Mouse (Mus musculus) myocyte (in vitro differentiated cells): Measurements from ENCODE around the gene Hint1. TPM values are rescaled to one million over a fixed set of nuclear protein-coding genes. Genes with fewer than 3 reads are reported as not detected.

Source experiments
- H3K27me3 ChIP-seq: one replicate; pipeline ENCODE4 v1.6.1; 2011; ENCODE audit not compliant: control insufficient read depth, insufficient read depth, insufficient read length
- H3K36me3 ChIP-seq: one replicate; pipeline ENCODE4 v1.6.1; 2011; ENCODE audit not compliant: control insufficient read depth, insufficient read depth
- H3K4me2 ChIP-seq: one replicate; pipeline ENCODE4 v1.6.1; 2011; ENCODE audit warnings: low read depth, control low read depth
- H3K4me3 ChIP-seq: one replicate; pipeline ENCODE4 v1.5.1; 2011; ENCODE audit warnings: mild to moderate bottlenecking, control low read depth, moderate library complexity
- H3K79me2 ChIP-seq: one replicate; pipeline ENCODE4 v1.6.1; 2011; ENCODE audit not compliant: control insufficient read depth, insufficient read depth
- H3ac ChIP-seq: one replicate; pipeline ENCODE4 v1.6.1; 2011; ENCODE audit not compliant: control insufficient read depth, insufficient read length
- CEBPB ChIP-seq: IDR thresholded peaks from 2 replicates; pipeline ENCODE4 v1.6.1; 2011; ENCODE audit warnings: mild to moderate bottlenecking, moderate library complexity; ENCODE audit not compliant: poor library complexity, insufficient read depth, severe bottlenecking
- E2F4 ChIP-seq: IDR thresholded peaks from one replicate; pipeline ENCODE4 v1.6.1; 2011; ENCODE audit warnings: mild to moderate bottlenecking, control low read depth, moderate library complexity; ENCODE audit not compliant: insufficient read depth
- MAX ChIP-seq: IDR thresholded peaks from one replicate; pipeline ENCODE4 v1.6.1; 2011; ENCODE audit warnings: low read depth, mild to moderate bottlenecking, control low read depth
- MYOD1 ChIP-seq, 3 experiments: IDR thresholded peaks; one replicate each; pipeline ENCODE4 v1.6.1; 2011; ENCODE audit warnings: control low read depth in 2 of 3, low read depth in 2 of 3, mild to moderate bottlenecking in 2 of 3, moderate library complexity in 1 of 3; ENCODE audit not compliant: insufficient read length in 2 of 3, control insufficient read depth in 1 of 3
- MYOG ChIP-seq, 3 experiments: IDR thresholded peaks; one replicate each; pipeline ENCODE4 v1.6.1; 2011; ENCODE audit warnings: control low read depth in 2 of 3, low read depth in 2 of 3, mild to moderate bottlenecking in 2 of 3; ENCODE audit not compliant: insufficient read length in 2 of 3, control insufficient read depth in 1 of 3, insufficient read depth in 1 of 3
- POLR2A ChIP-seq: IDR thresholded peaks from one replicate; pipeline ENCODE4 v1.6.1; 2011; ENCODE audit warnings: low read depth, mild to moderate bottlenecking, control low read depth, moderate library complexity; ENCODE audit not compliant: insufficient read length
- POLR2AphosphoS2 ChIP-seq: IDR thresholded peaks from one replicate; pipeline ENCODE4 v1.6.1; 2011; ENCODE audit warnings: low read depth, control low read depth; ENCODE audit not compliant: insufficient read length
- REST ChIP-seq: IDR thresholded peaks from one replicate; pipeline ENCODE4 v1.6.1; 2011; ENCODE audit warnings: mild to moderate bottlenecking, control low read depth, moderate library complexity; ENCODE audit not compliant: insufficient read depth, insufficient read length
- SRF ChIP-seq: IDR thresholded peaks from one replicate; pipeline ENCODE4 v1.6.1; 2011; ENCODE audit warnings: low read depth; ENCODE audit not compliant: control insufficient read depth, insufficient read length
- TCF12 ChIP-seq: IDR thresholded peaks from one replicate; pipeline ENCODE4 v1.6.1; 2011; ENCODE audit warnings: mild to moderate bottlenecking, control low read depth; ENCODE audit not compliant: poor library complexity, insufficient read depth, severe bottlenecking
- TCF3 ChIP-seq: IDR thresholded peaks from one replicate; pipeline ENCODE4 v1.6.1; 2011; ENCODE audit warnings: low read depth, control low read depth; ENCODE audit not compliant: insufficient read length
- USF1 ChIP-seq: IDR thresholded peaks from one replicate; pipeline ENCODE4 v1.6.1; 2011; ENCODE audit warnings: low read depth, mild to moderate bottlenecking, control low read depth, moderate library complexity
- polyA plus RNA-seq: library from polyadenylated mRNA; unstranded; fragments of >200 nt; fragmentation: generic; extraction: Trizol; gene quantifications from one replicate; pipeline ENCODE4 v1.2.1, GENCODE M21; 2012; ENCODE audit warnings: missing spikeins

Gene Hint1
- polyA plus RNA-seq, 1 experiment: 860 TPM

DNA sequence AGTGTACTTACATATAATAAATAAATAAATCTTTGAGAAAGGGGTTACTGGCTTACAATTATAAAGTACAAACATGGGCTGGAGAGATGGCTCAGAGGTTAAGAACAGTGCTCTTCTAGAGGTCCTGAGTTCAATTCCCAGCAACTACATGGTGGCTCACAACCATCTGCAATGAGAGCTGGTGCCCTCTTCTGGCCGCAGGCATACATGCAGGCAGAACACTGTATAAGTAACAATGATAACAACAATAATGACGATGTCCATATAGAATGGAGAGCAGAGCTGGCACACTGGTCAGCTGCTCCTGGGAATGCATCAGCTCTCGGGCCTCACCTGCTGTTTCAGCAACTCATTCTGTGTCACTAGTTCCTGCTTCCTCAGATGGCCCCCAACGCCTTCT is 52.1 kb downstream of the Hint1 start:
- Histone ChIP-seq H3K4me3 (no peak overlapping the region), H3K79me2 (no peaks in the 10 kb centered on the region), H3K36me3 (peaks cover 35% of the 10 kb centered on the region), H3K27me3 (no peaks in the 10 kb centered on the region), H3ac (no peak overlapping the region), H3K4me2 (no peak overlapping the region)
- no peak for TF ChIP-seq E2F4
- TF ChIP-seq MYOD1 (IDR thresholded peaks at IDR 0.05; ENCODE audit: control insufficient read depth in 1 of 3, insufficient read length in 2 of 3, low read depth in 2 of 3): no peak
- TF ChIP-seq POLR2AphosphoS2: no peak
- TF ChIP-seq TCF3: no peak
- no peak for TF ChIP-seq MYOG (IDR thresholded peaks at IDR 0.05; ENCODE audit: control insufficient read depth in 1 of 3, insufficient read depth in 1 of 3, insufficient read length in 2 of 3, low read depth in 2 of 3)
- TF ChIP-seq REST: no peak
- no peak for TF ChIP-seq CEBPB
- no peak for TF ChIP-seq MAX
- no peak for TF ChIP-seq SRF
- no peak for TF ChIP-seq USF1
- TF ChIP-seq TCF12: no peak
- TF ChIP-seq POLR2A: no peak

Other genes with a start within 250 kb of the Hint1 start
- gene Cdc42se2, start 78.7 kb upstream of the Hint1 start, polyA plus RNA-seq: 51.0 TPM
- 2.2 TPM for gene Lyrm7, start 5.5 kb upstream of the Hint1 start, polyA plus RNA-seq
- gene Gpx3, start 36.1 kb downstream of the Hint1 start, polyA plus RNA-seq: 9.4 TPM
- 34.5 TPM for gene Tnip1, start 96.5 kb downstream of the Hint1 start, polyA plus RNA-seq
- gene Anxa6, start 167.1 kb downstream of the Hint1 start, polyA plus RNA-seq: 722 TPM
- 0.11 TPM for gene Ccdc69, start 211.7 kb downstream of the Hint1 start, polyA plus RNA-seq
- gene Gm2a, start 231.7 kb downstream of the Hint1 start, polyA plus RNA-seq: 5.8 TPM